Mouse (Mus musculus): ENCODE data around the gene Meox1.

- TF ChIP-seq CTCF (IDR thresholded peaks at IDR 0.05) (no peak), POLR2A (IDR thresholded peaks at IDR 0.05; ENCODE audit: insufficient read depth, low read depth, low read length) (no peak), EP300 (IDR thresholded peaks at IDR 0.05; ENCODE audit: insufficient read depth, low read depth, low read length) (no peak)
Measured at GRCm38 (mm10) chr11:101885881-101886319, 8.3 kb downstream of the Meox1 start.
